In the genomic region with DNA sequence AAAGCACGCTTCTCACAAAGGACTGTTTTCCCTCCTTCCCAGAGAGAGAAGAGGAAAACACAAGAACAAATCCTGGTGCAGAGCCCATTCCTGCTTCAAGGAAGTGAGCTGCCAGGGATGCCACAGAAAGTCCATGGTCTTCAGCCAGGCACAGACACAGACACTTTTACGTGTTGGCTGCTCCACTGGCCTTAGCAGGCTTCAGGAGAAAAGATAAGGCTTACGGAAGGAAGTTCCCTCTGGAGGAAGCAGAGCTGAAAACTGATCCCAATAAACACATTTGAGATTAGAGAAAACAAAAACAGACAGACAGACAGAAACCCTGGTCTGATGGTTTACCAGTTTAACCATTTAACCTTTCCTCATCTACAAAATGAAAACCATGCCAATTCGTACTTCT, we compare ENCODE assay signal across 20 mouse cellular contexts. TPM values are rescaled to one million over a fixed set of nuclear protein-coding genes. Genes with fewer than 3 reads are reported as not detected.
A peak's percentile ranks its signal among the peaks of the same experiment; 100 is the strongest.
DNase-seq lines count a peak whose midpoint lies in the region; ATAC-seq and TF ChIP-seq lines count a peak whose summit lies in the region.
"Had no signal": no experiment of that assay in that cellular context is flagged by ENCODE, and none has a peak within 500 bp of the region (broad histone marks: within the 10 kb centered on the region; RNA-seq: fewer than 3 reads in every experiment).

No protein-coding gene starts in this region.

- WGBS in heart, embryonic 12.5 days: 32% methylated on average over 4 of the region's 4 CpGs
- WGBS in kidney, embryonic 15.5 days: 57% methylated on average over 4 of the region's 4 CpGs

- peak overlapping the region; percentile 47; the same call in 1 of the 2 replicates for H3K27ac ChIP-seq in heart, embryonic 12.5 days (ENCODE audit: poor library complexity, severe bottlenecking)
- peak overlapping the region; percentile 27; the same call in 1 of the 2 replicates for H3K27ac ChIP-seq in kidney, embryonic 15.5 days
- H3K27ac ChIP-seq in brown adipose tissue, adult 24 weeks (replicated peaks; ENCODE audit: low read depth, low read length): peak overlapping the region; percentile 62
- H3K27ac ChIP-seq: limb, embryonic 10.5 days; stomach, postnatal 0 days had no signal

- TF ChIP-seq CTCF in E14TG2a.4 (conservative IDR thresholded peaks at IDR 0.05; ENCODE audit: low read length): no peak

- no peak overlapping the region for H3K4me3 ChIP-seq in heart, embryonic 12.5 days
- no peak overlapping the region for H3K4me3 ChIP-seq in kidney, embryonic 15.5 days (replicated peaks)
- peak overlapping the region; percentile 53; the same call in 1 of the 2 replicates for H3K4me3 ChIP-seq in E14TG2a.4 (replicated peaks; ENCODE audit: low read length)
- no peak overlapping the region for H3K4me3 ChIP-seq in brown adipose tissue, adult 24 weeks (ENCODE audit: insufficient read depth, low read depth, low read length)
- H3K4me3 ChIP-seq: limb, embryonic 10.5 days had no signal

- no peak for DNase-seq in heart, adult 9 months (ENCODE audit: low spot score in 2 of 2)
- no peak for DNase-seq in kidney, postnatal 10 days
- no peak for DNase-seq in cerebellum, postnatal 4 days (ENCODE audit: low spot score in 2 of 2)
- DNase-seq: adrenal gland, postnatal 14 days; cerebellum, adult 11-12 months; cerebellum, postnatal 25 days; liver, postnatal 0 days; lung, postnatal 4 days; retina, postnatal 1 day; right cerebral cortex, postnatal 4 days had no signal

- no peak for ATAC-seq in heart, embryonic 12.5 days (ENCODE audit: insufficient number of reproducible peaks, low FRiP score)
- no peak for ATAC-seq in kidney, embryonic 15.5 days (replicated peaks; ENCODE audit: low FRiP score)
- ATAC-seq: activated CD4-positive, CD25-positive, alpha-beta regulatory T cell, adult 4 months; hindbrain, embryonic 16.5 days; intestine, postnatal 0 days; liver, postnatal 0 days had no signal

- no peaks in the 10 kb centered on the region for H3K9me3 ChIP-seq in heart, embryonic 12.5 days (replicated peaks)
- no peaks in the 10 kb centered on the region for H3K9me3 ChIP-seq in kidney, embryonic 15.5 days (replicated peaks)
- no peaks in the 10 kb centered on the region; the same call in 1 of the 2 replicates for H3K9me3 ChIP-seq in E14TG2a.4 (ENCODE audit: low read length)
- H3K9me3 ChIP-seq: G1E; limb, embryonic 10.5 days had no signal

- H3K4me2 ChIP-seq in heart, embryonic 12.5 days: no peak overlapping the region
- no peak overlapping the region for H3K4me2 ChIP-seq in kidney, embryonic 15.5 days

- H3K4me1 ChIP-seq in heart, embryonic 12.5 days (replicated peaks): peaks cover 34% of the 10 kb centered on the region
- peaks cover 28% of the 10 kb centered on the region for H3K4me1 ChIP-seq in kidney, embryonic 15.5 days
- peaks cover 57% of the 10 kb centered on the region for H3K4me1 ChIP-seq in E14TG2a.4 (replicated peaks; ENCODE audit: low read depth, low read length)
- peaks cover 15% of the 10 kb centered on the region; the same call in 1 of the 2 replicates for H3K4me1 ChIP-seq in brown adipose tissue, adult 24 weeks (ENCODE audit: control insufficient read depth, insufficient read depth, insufficient read length, low read length)

- H3K36me3 ChIP-seq in heart, embryonic 12.5 days: no peaks in the 10 kb centered on the region
- no peaks in the 10 kb centered on the region for H3K36me3 ChIP-seq in kidney, embryonic 15.5 days
- no peaks in the 10 kb centered on the region for H3K36me3 ChIP-seq in E14TG2a.4 (ENCODE audit: insufficient read depth, low read length)
- H3K36me3 ChIP-seq: G1E had no signal

- H3K9ac ChIP-seq in heart, embryonic 12.5 days: no peak overlapping the region
- H3K9ac ChIP-seq in kidney, embryonic 15.5 days: no peak overlapping the region
- H3K9ac ChIP-seq: liver, postnatal 0 days had no signal

- no peaks in the 10 kb centered on the region for H3K27me3 ChIP-seq in heart, embryonic 12.5 days (replicated peaks)
- H3K27me3 ChIP-seq in kidney, embryonic 15.5 days: no peaks in the 10 kb centered on the region
- H3K27me3 ChIP-seq in E14TG2a.4 (ENCODE audit: insufficient read depth, low read length): no peaks in the 10 kb centered on the region

RNA-seq across cellular contexts. Expression of a gene that starts 4.7 kb away (rescaled TPM):
- polyA plus RNA-seq in heart, embryonic 12.5 days (2016; fragmentation: Nextera tagmentation; extraction: Ambion mirVana): 2,193 and 2,206 TPM in 2 replicates
- polyA plus RNA-seq in kidney, embryonic 15.5 days (2015; fragmentation: Nextera tagmentation; extraction: Ambion mirVana): 2,873 and 3,000 TPM in 2 replicates
- polyA plus RNA-seq in brown adipose tissue, adult 24 weeks (2012; ENCODE audit: insufficient read depth, insufficient read length, missing spikeins): 688 and 2,704 TPM in 2 replicates
